In genomic region chr16:92698612-92698998, GRCm38 (mm10) we compare ENCODE assay signal across 8 mouse cellular contexts.
DNase-seq lines count a peak whose midpoint lies in the region; ATAC-seq and TF ChIP-seq lines count a peak whose summit lies in the region.

No protein-coding gene starts in this region.

- TF ChIP-seq CTCF in kidney, adult 2 months (conservative IDR thresholded peaks at IDR 0.05; ENCODE audit: insufficient read depth, insufficient read length, low read depth, low read length) = peak; percentile 80
- peak; percentile 87 for TF ChIP-seq CTCF in midbrain, postnatal 0 days (IDR thresholded peaks at IDR 0.05)

- H3K9me3 ChIP-seq in embryonic facial prominence, embryonic 12.5 days = no peaks in the 10 kb centered on the region
- no peaks in the 10 kb centered on the region for H3K9me3 ChIP-seq in limb, embryonic 15.5 days
- H3K9me3 ChIP-seq in midbrain, postnatal 0 days (ENCODE audit: low read length) = no peaks in the 10 kb centered on the region

- ATAC-seq in embryonic facial prominence, embryonic 12.5 days (ENCODE audit: insufficient number of reproducible peaks, insufficient read depth, low FRiP score, low TSS enrichment) = peak; percentile 76
- ATAC-seq in limb, embryonic 15.5 days (ENCODE audit: insufficient number of reproducible peaks, low FRiP score, low TSS enrichment, low read depth) = peak; percentile 79
- ATAC-seq in midbrain, postnatal 0 days (ENCODE audit: low FRiP score) = peak; percentile 56; the same call in 1 of the 2 replicates

- WGBS in embryonic facial prominence, embryonic 12.5 days = under 1% methylated on average over 26 of the region's 26 CpGs
- under 1% methylated on average over 26 of the region's 26 CpGs for WGBS in kidney, adult 2 months
- 0% methylated on average over 26 of the region's 26 CpGs for WGBS in limb, embryonic 15.5 days
- WGBS in midbrain, postnatal 0 days = under 1% methylated on average over 26 of the region's 26 CpGs

- H3K4me2 ChIP-seq in embryonic facial prominence, embryonic 12.5 days (replicated peaks) = peak overlapping the region; percentile 98
- H3K4me2 ChIP-seq in limb, embryonic 15.5 days = peak overlapping the region; percentile 99
- peak overlapping the region; percentile 63 for H3K4me2 ChIP-seq in midbrain, postnatal 0 days (ENCODE audit: low read depth, low read length, poor library complexity, severe bottlenecking)

- peak; percentile 85 for DNase-seq in layer of hippocampus, adult 11-12 months (ENCODE audit: low spot score)
- no peak for DNase-seq in layer of hippocampus, adult 9-10 months (ENCODE audit: low spot score)
- DNase-seq in heart, adult 18-20 months = peak; percentile 90 to 94
- peak; percentile 84 for DNase-seq in kidney, adult 2 months
- peak; percentile 81 for DNase-seq in midbrain, postnatal 0 days (ENCODE audit: low spot score)
- peak; percentile 96 to 97 for DNase-seq in spleen, postnatal 10 days (ENCODE audit: low spot score in 2 of 2)

- H3K36me3 ChIP-seq in embryonic facial prominence, embryonic 12.5 days = no peaks in the 10 kb centered on the region
- no peaks in the 10 kb centered on the region for H3K36me3 ChIP-seq in kidney, adult 2 months (ENCODE audit: control insufficient read depth, insufficient read depth, low read length)
- no peaks in the 10 kb centered on the region for H3K36me3 ChIP-seq in limb, embryonic 15.5 days
- no peaks in the 10 kb centered on the region for H3K36me3 ChIP-seq in midbrain, postnatal 0 days (ENCODE audit: insufficient read depth, low read length)

- peak overlapping the region; percentile 59 for H3K4me3 ChIP-seq in embryonic facial prominence, embryonic 12.5 days
- peak overlapping the region; percentile 40 for H3K4me3 ChIP-seq in kidney, adult 2 months (ENCODE audit: insufficient read depth, low read depth, low read length)
- H3K4me3 ChIP-seq in limb, embryonic 15.5 days = peak overlapping the region; percentile 61
- H3K4me3 ChIP-seq in midbrain, postnatal 0 days (ENCODE audit: low read depth, low read length) = peak overlapping the region; percentile 36

- TF ChIP-seq POLR2A in kidney, adult 2 months (IDR thresholded peaks at IDR 0.05; ENCODE audit: low read depth, low read length) = no peak

- peak overlapping the region; percentile 74 for H3K27ac ChIP-seq in embryonic facial prominence, embryonic 12.5 days
- H3K27ac ChIP-seq in kidney, adult 2 months (ENCODE audit: insufficient read depth, low read depth, low read length) = no peak overlapping the region
- peak overlapping the region; percentile 87 for H3K27ac ChIP-seq in limb, embryonic 15.5 days
- no peak overlapping the region for H3K27ac ChIP-seq in midbrain, postnatal 0 days (ENCODE audit: low read depth, low read length)

- peaks cover 8% of the 10 kb centered on the region; the same call in 1 of the 2 replicates for H3K4me1 ChIP-seq in embryonic facial prominence, embryonic 12.5 days
- H3K4me1 ChIP-seq in kidney, adult 2 months (ENCODE audit: control insufficient read depth, insufficient read depth, low read length) = 0 out of 2 replicates have a peak, but pooled peaks cover 3% of the 10 kb centered on the region
- peaks cover 50% of the 10 kb centered on the region for H3K4me1 ChIP-seq in limb, embryonic 15.5 days
- H3K4me1 ChIP-seq in midbrain, postnatal 0 days (ENCODE audit: insufficient read depth, low read length) = no peaks in the 10 kb centered on the region; the same call in 1 of the 2 replicates

- H3K27me3 ChIP-seq in embryonic facial prominence, embryonic 12.5 days = peaks cover 33% of the 10 kb centered on the region
- peaks cover 4% of the 10 kb centered on the region; the same call in 1 of the 2 replicates for H3K27me3 ChIP-seq in kidney, adult 2 months (replicated peaks; ENCODE audit: control insufficient read depth, insufficient read depth, low read length)
- peaks cover 47% of the 10 kb centered on the region for H3K27me3 ChIP-seq in limb, embryonic 15.5 days
- H3K27me3 ChIP-seq in midbrain, postnatal 0 days (ENCODE audit: insufficient read depth, low read length) = peaks cover 76% of the 10 kb centered on the region

- H3K9ac ChIP-seq in embryonic facial prominence, embryonic 12.5 days = peak overlapping the region; percentile 67
- peak overlapping the region; percentile 60 for H3K9ac ChIP-seq in limb, embryonic 15.5 days
- 0 out of 2 replicates have a peak overlapping the region, but pooled peaks have one; percentile 8 for H3K9ac ChIP-seq in midbrain, postnatal 0 days (replicated peaks; ENCODE audit: low read length, poor library complexity, severe bottlenecking)

Comparison
In these comparisons a context has a peak if more than half of its experiments do, and no peak if none do; other contexts are left out.
1. H3K27ac ChIP-seq: peak in embryonic facial prominence, embryonic 12.5 days (single experiment) and limb, embryonic 15.5 days (single experiment); none in kidney, adult 2 months (single experiment) and midbrain, postnatal 0 days (single experiment).
2. H3K9ac ChIP-seq: peak in every context shown above with its lines; median percentile 67 in embryonic facial prominence, embryonic 12.5 days; 60 in limb, embryonic 15.5 days; 8 in midbrain, postnatal 0 days.
3. Peak in every context shown above with its lines, with median percentiles within 50 percentile points of each other: ATAC-seq, H3K4me2 ChIP-seq and H3K4me3 ChIP-seq.